Mouse (Mus musculus) E14TG2a.4 (cell line): ENCODE data around the gene Gm20388.

Source experiments
- CTCF ChIP-seq: conservative IDR thresholded peaks from 2 replicates; pipeline ENCODE4 v1.5.1; 2014; ENCODE audit warnings: low read length
- POU5F1 ChIP-seq: IDR thresholded peaks from 2 replicates; pipeline ENCODE4 v1.6.1; 2014; ENCODE audit warnings: low read length, borderline replicate concordance

GRCm38 (mm10) chr8:122896317-122896716, 2985.7 kb downstream of the Gm20388 start:
- no peak for TF ChIP-seq CTCF
- TF ChIP-seq POU5F1 = no peak
